Mouse (Mus musculus) kidney, adult 2 months (tissue): Measurements from ENCODE around the gene Syt8.

Source experiments
- CTCF ChIP-seq: fragments of 200-500 bp; conservative IDR thresholded peaks from 2 replicates; pipeline ENCODE4 v1.5.1; 2011; ENCODE audit warnings: low read depth, mild to moderate bottlenecking, control low read depth, low read length, moderate library complexity, mixed read lengths; ENCODE audit not compliant: insufficient read depth, insufficient read length
- POLR2A ChIP-seq: fragments of 200-500 bp; IDR thresholded peaks from one replicate; pipeline ENCODE4 v1.6.1; 2011; ENCODE audit warnings: low read depth, low read length, control low read depth

GRCm38 (mm10) chr7:142395472-142395871 lies 39.2 kb upstream of the Syt8 start:
- TF ChIP-seq POLR2A, result no peak
- no peak for TF ChIP-seq CTCF
